Mouse (Mus musculus): ENCODE measurements at regions not wholly inside any gene's neighbourhood (a gene's known extent, or its start where the extent isn't known, plus 50 kb on each side); places are given as distances from the start of the nearest gene placed in this dataset.

GRCm38 (mm10) chr16:71622664-71623063, 685.4 kb upstream of the Robo1 start:
- no peak overlapping the region for H3K9ac ChIP-seq
- no peak overlapping the region for H3K4me2 ChIP-seq
- ATAC-seq (ENCODE audit: insufficient number of reproducible peaks, insufficient read depth, low FRiP score, low TSS enrichment, low read depth): no peak

GRCm38 (mm10) chr16:71640361-71640760, 667.7 kb upstream of the Robo1 start:
- no peaks in the 10 kb centered on the region for H3K9me3 ChIP-seq
- WGBS: 78% methylated on average over 2 of the region's 2 CpGs
- H3K27ac ChIP-seq: no peak overlapping the region
- no peaks in the 10 kb centered on the region for H3K27me3 ChIP-seq
- H3K36me3 ChIP-seq: no peaks in the 10 kb centered on the region
- H3K4me1 ChIP-seq: no peaks in the 10 kb centered on the region
- H3K9ac ChIP-seq: no peak overlapping the region
- ATAC-seq (ENCODE audit: insufficient number of reproducible peaks, insufficient read depth, low FRiP score, low TSS enrichment, low read depth): no peak
- no peak overlapping the region for H3K4me2 ChIP-seq
- no peak overlapping the region for H3K4me3 ChIP-seq

More at GRCm38 (mm10) chr16:71622664-71623063, 685.4 kb upstream of the Robo1 start:
- Histone ChIP-seq H3K27ac (no peak overlapping the region), H3K36me3 (no peaks in the 10 kb centered on the region), H3K27me3 (no peaks in the 10 kb centered on the region), H3K4me3 (no peak overlapping the region), H3K9me3 (no peaks in the 10 kb centered on the region), H3K4me1 (no peaks in the 10 kb centered on the region)
- 88% methylated on average over 8 of the region's 8 CpGs for WGBS

- Histone ChIP-seq H3K9me3 (no peaks in the 10 kb centered on the region), H3K4me3 (no peak overlapping the region), H3K4me1 (no peaks in the 10 kb centered on the region), H3K27me3 (no peaks in the 10 kb centered on the region), H3K4me2 (no peak overlapping the region), H3K9ac (no peak overlapping the region), H3K36me3 (no peaks in the 10 kb centered on the region), H3K27ac (no peak overlapping the region)
- no peak for ATAC-seq (ENCODE audit: insufficient number of reproducible peaks, insufficient read depth, low FRiP score, low TSS enrichment, low read depth)
- WGBS: 70% methylated on average over 6 of the region's 6 CpGs
Observed at GRCm38 (mm10) chr16:71643223-71643622, 664.9 kb upstream of the Robo1 start.

GRCm38 (mm10) chr16:71678075-71678701, 629.9 kb upstream of the Robo1 start:
- no peaks in the 10 kb centered on the region for H3K4me1 ChIP-seq
- H3K4me3 ChIP-seq: no peak overlapping the region
- H3K9me3 ChIP-seq: no peaks in the 10 kb centered on the region
- no peaks in the 10 kb centered on the region for H3K36me3 ChIP-seq
- ATAC-seq (ENCODE audit: insufficient number of reproducible peaks, insufficient read depth, low FRiP score, low TSS enrichment, low read depth): no peak
- no peak overlapping the region for H3K27ac ChIP-seq
- 4% methylated on average over 2 of the region's 2 CpGs for WGBS
- H3K9ac ChIP-seq: no peak overlapping the region
- H3K27me3 ChIP-seq: no peaks in the 10 kb centered on the region
- H3K4me2 ChIP-seq: no peak overlapping the region

GRCm38 (mm10) chr16:71693464-71693863, 614.6 kb upstream of the Robo1 start:
- H3K4me3 ChIP-seq: no peak overlapping the region
- H3K9me3 ChIP-seq: no peaks in the 10 kb centered on the region
- H3K4me1 ChIP-seq: no peaks in the 10 kb centered on the region
- H3K9ac ChIP-seq: no peak overlapping the region
- no peak for ATAC-seq (ENCODE audit: insufficient number of reproducible peaks, insufficient read depth, low FRiP score, low TSS enrichment, low read depth)
- no peak overlapping the region for H3K27ac ChIP-seq
- H3K4me2 ChIP-seq: no peak overlapping the region
- no peaks in the 10 kb centered on the region for H3K27me3 ChIP-seq
- 36% methylated on average over 4 of the region's 4 CpGs for WGBS
- no peaks in the 10 kb centered on the region for H3K36me3 ChIP-seq

GRCm38 (mm10) chr16:71705846-71706245, 602.3 kb upstream of the Robo1 start:
- no peak for ATAC-seq (ENCODE audit: insufficient number of reproducible peaks, insufficient read depth, low FRiP score, low TSS enrichment, low read depth)
- H3K36me3 ChIP-seq: no peaks in the 10 kb centered on the region
- H3K9ac ChIP-seq: no peak overlapping the region
- no peaks in the 10 kb centered on the region for H3K4me1 ChIP-seq
- H3K4me3 ChIP-seq: no peak overlapping the region
- H3K27ac ChIP-seq: no peak overlapping the region
- H3K27me3 ChIP-seq: no peaks in the 10 kb centered on the region
- no peak overlapping the region for H3K4me2 ChIP-seq
- no peaks in the 10 kb centered on the region for H3K9me3 ChIP-seq

GRCm38 (mm10) chr16:71709684-71710083, 598.4 kb upstream of the Robo1 start:
- Histone ChIP-seq H3K4me1 (no peaks in the 10 kb centered on the region), H3K4me2 (no peak overlapping the region), H3K9ac (no peak overlapping the region), H3K9me3 (no peaks in the 10 kb centered on the region), H3K27me3 (no peaks in the 10 kb centered on the region), H3K4me3 (no peak overlapping the region), H3K36me3 (no peaks in the 10 kb centered on the region), H3K27ac (no peak overlapping the region)
- no peak for ATAC-seq (ENCODE audit: insufficient number of reproducible peaks, insufficient read depth, low FRiP score, low TSS enrichment, low read depth)
- 87% methylated on average over 3 of the region's 3 CpGs for WGBS

GRCm38 (mm10) chr16:71711879-71712278, 596.2 kb upstream of the Robo1 start:
- Histone ChIP-seq H3K4me3 (no peak overlapping the region), H3K27me3 (no peaks in the 10 kb centered on the region), H3K36me3 (no peaks in the 10 kb centered on the region), H3K4me1 (no peaks in the 10 kb centered on the region), H3K9ac (no peak overlapping the region), H3K27ac (no peak overlapping the region), H3K4me2 (no peak overlapping the region), H3K9me3 (no peaks in the 10 kb centered on the region)
- WGBS: 73% methylated on average over 2 of the region's 2 CpGs
- ATAC-seq (ENCODE audit: insufficient number of reproducible peaks, insufficient read depth, low FRiP score, low TSS enrichment, low read depth): no peak

- Histone ChIP-seq H3K4me3 (no peak overlapping the region), H3K27ac (no peak overlapping the region), H3K27me3 (no peaks in the 10 kb centered on the region), H3K9me3 (no peaks in the 10 kb centered on the region), H3K4me2 (no peak overlapping the region), H3K9ac (no peak overlapping the region), H3K4me1 (no peaks in the 10 kb centered on the region), H3K36me3 (no peaks in the 10 kb centered on the region)
- 16% methylated on average over 3 of the region's 3 CpGs for WGBS
- no peak for ATAC-seq (ENCODE audit: insufficient number of reproducible peaks, insufficient read depth, low FRiP score, low TSS enrichment, low read depth)
Observed at GRCm38 (mm10) chr16:71717207-71717606, 590.9 kb upstream of the Robo1 start.

GRCm38 (mm10) chr16:71724898-71725297, 583.2 kb upstream of the Robo1 start:
- no peak for ATAC-seq (ENCODE audit: insufficient number of reproducible peaks, insufficient read depth, low FRiP score, low TSS enrichment, low read depth)
- Histone ChIP-seq H3K4me1 (no peaks in the 10 kb centered on the region), H3K4me3 (no peak overlapping the region), H3K27ac (no peak overlapping the region), H3K36me3 (no peaks in the 10 kb centered on the region), H3K27me3 (no peaks in the 10 kb centered on the region), H3K9me3 (no peaks in the 10 kb centered on the region), H3K9ac (no peak overlapping the region), H3K4me2 (no peak overlapping the region)
- 81% methylated on average over 2 of the region's 2 CpGs for WGBS

GRCm38 (mm10) chr16:71737941-71738340, 570.2 kb upstream of the Robo1 start:
- no peak overlapping the region for H3K27ac ChIP-seq
- ATAC-seq (ENCODE audit: insufficient number of reproducible peaks, insufficient read depth, low FRiP score, low TSS enrichment, low read depth): no peak
- H3K9me3 ChIP-seq: no peaks in the 10 kb centered on the region
- H3K4me3 ChIP-seq: no peak overlapping the region
- H3K9ac ChIP-seq: no peak overlapping the region
- no peaks in the 10 kb centered on the region for H3K27me3 ChIP-seq
- no peaks in the 10 kb centered on the region for H3K4me1 ChIP-seq
- no peaks in the 10 kb centered on the region for H3K36me3 ChIP-seq
- 83% methylated on average over 2 of the region's 2 CpGs for WGBS
- no peak overlapping the region for H3K4me2 ChIP-seq

GRCm38 (mm10) chr16:71739104-71739503, 569.0 kb upstream of the Robo1 start:
- ATAC-seq (ENCODE audit: insufficient number of reproducible peaks, insufficient read depth, low FRiP score, low TSS enrichment, low read depth): no peak
- no peak overlapping the region for H3K9ac ChIP-seq
- no peak overlapping the region for H3K27ac ChIP-seq
- no peaks in the 10 kb centered on the region for H3K36me3 ChIP-seq
- WGBS: 86% methylated on average over 5 of the region's 5 CpGs
- H3K4me1 ChIP-seq: no peaks in the 10 kb centered on the region
- no peaks in the 10 kb centered on the region for H3K9me3 ChIP-seq
- H3K4me2 ChIP-seq: no peak overlapping the region
- no peaks in the 10 kb centered on the region for H3K27me3 ChIP-seq
- H3K4me3 ChIP-seq: no peak overlapping the region

GRCm38 (mm10) chr16:71780945-71781344, 527.2 kb upstream of the Robo1 start:
- Histone ChIP-seq H3K4me1 (no peaks in the 10 kb centered on the region), H3K4me3 (no peak overlapping the region), H3K36me3 (no peaks in the 10 kb centered on the region), H3K9me3 (no peaks in the 10 kb centered on the region), H3K9ac (no peak overlapping the region), H3K4me2 (no peak overlapping the region), H3K27me3 (no peaks in the 10 kb centered on the region), H3K27ac (no peak overlapping the region)
- ATAC-seq (ENCODE audit: insufficient number of reproducible peaks, insufficient read depth, low FRiP score, low TSS enrichment, low read depth): no peak

Data from embryonic facial prominence, embryonic 13.5 days (tissue).